Mouse (Mus musculus): ENCODE data around the gene Pde4d. TPM values are rescaled to one million over a fixed set of nuclear protein-coding genes. Genes with fewer than 3 reads are reported as not detected.
A peak's percentile ranks its signal among the peaks of the same experiment; 100 is the strongest.

Pde4d gene
- total RNA-seq, 2 experiments from 2014 or later, result 108 to 120 TPM

- intact Hi-C loops (cut with DNase I), result no loop called here
- DNase-seq (ENCODE audit: extremely low spot score in 1 of 2, low spot score in 2 of 2), result no peak
Measured at GRCm38 (mm10) chr13:108541488-108541887, 91.7 kb downstream of the Pde4d start.

DNA sequence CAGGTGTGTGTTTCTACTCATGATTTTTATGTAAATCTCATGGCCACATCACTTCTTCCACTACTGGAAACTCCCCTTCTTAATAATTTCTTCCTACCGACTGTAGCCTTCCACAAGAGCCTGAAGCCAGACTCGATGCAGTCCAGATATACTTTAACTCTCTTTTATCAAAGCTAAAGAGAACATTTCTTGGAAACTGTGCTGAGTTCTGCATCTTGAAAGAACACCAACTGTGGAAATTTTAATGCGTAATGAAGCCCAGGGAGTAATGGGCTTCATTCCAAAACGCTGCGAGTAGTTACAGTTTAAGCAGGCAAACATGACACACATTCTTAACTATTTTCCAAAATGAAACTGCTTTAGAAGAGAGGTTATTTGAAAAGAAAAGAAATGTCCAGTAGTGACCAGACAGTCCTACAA lies 92.6 kb downstream of the Pde4d start:
- DNase-seq (ENCODE audit: extremely low spot score in 1 of 2, low spot score in 2 of 2), result peak; percentile 30 to 53
- intact Hi-C loops (cut with DNase I), result no loop called here

DNA sequence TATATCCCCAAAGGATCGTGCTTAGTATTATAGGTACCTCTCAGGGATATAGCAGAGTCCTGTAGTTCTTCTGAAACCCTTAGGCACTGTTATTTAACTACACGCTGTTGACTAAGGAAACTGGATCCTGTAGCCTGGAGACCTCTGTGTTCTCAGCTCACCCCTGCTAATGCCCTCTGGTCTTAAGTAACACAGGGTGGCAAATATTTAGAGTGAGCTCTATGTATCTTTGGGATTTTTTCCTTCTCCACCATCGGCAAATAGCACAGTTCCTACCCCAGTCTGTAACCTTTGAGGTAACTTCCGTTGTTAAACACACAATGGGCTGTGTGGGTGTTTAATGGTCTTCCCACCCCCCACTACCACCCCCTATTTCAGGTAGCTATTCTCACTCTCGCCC lies 102.5 kb downstream of the Pde4d start:
- intact Hi-C loops (cut with DNase I), result no loop called here

DNA sequence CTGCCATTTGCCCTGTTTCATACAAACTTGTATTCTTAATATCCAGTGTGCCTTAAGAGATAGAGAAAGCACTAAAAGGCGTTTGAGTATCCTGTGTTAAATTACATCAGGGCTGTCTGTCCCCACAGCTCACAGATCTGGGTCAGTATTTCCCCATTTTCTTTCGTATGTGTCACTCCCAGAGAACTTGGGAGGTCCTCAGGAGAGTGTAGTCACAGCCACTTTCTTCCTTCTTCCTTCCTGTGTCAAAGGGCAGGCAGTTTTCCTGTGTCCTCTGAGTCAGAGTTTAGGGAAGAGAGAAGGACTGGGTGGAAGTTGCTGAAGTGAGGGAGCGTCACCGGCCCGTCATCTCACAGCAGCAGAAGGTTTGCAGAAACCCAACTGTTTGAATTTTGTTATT lies 103.2 kb downstream of the Pde4d start:
- DNase-seq (ENCODE audit: extremely low spot score in 1 of 2, low spot score in 2 of 2), result no peak
- intact Hi-C loops (cut with DNase I), result no loop called here

More for the DNA sequence above, 102.5 kb downstream of the Pde4d start:
- DNase-seq (ENCODE audit: extremely low spot score in 1 of 2, low spot score in 2 of 2), result no peak

- intact Hi-C loops (cut with DNase I), result no loop called here
- DNase-seq (ENCODE audit: extremely low spot score in 1 of 2, low spot score in 2 of 2), result no peak
Measured at GRCm38 (mm10) chr13:108554901-108555300, 105.2 kb downstream of the Pde4d start.

- intact Hi-C loops (cut with DNase I), result no loop called here
Measured at GRCm38 (mm10) chr13:108596938-108597337, 147.2 kb downstream of the Pde4d start.

DNA sequence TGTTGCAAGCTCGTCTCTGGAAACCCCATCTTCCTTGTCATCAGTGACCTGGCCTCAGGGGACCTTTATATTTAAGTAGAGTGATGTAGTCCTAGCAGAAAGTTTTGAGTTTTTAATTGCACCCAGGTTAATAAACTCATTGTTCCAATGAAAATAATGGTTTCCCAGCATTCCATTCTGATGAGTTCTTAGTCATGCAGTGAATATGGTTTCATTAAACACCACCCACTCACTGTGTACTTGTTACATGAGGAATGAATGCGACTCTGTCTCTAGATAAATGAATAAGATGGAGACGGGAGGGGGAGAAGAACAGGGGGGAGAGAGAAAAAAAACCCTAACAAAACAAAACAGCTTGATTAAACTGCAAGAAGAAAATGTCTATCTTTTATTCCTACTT lies 148.9 kb downstream of the Pde4d start:
- intact Hi-C loops (cut with DNase I), result no loop called here
- DNase-seq (ENCODE audit: extremely low spot score in 1 of 2, low spot score in 2 of 2), result no peak

More at GRCm38 (mm10) chr13:108596938-108597337, 147.2 kb downstream of the Pde4d start:
- no peak for DNase-seq (ENCODE audit: extremely low spot score in 1 of 2, low spot score in 2 of 2)

DNA sequence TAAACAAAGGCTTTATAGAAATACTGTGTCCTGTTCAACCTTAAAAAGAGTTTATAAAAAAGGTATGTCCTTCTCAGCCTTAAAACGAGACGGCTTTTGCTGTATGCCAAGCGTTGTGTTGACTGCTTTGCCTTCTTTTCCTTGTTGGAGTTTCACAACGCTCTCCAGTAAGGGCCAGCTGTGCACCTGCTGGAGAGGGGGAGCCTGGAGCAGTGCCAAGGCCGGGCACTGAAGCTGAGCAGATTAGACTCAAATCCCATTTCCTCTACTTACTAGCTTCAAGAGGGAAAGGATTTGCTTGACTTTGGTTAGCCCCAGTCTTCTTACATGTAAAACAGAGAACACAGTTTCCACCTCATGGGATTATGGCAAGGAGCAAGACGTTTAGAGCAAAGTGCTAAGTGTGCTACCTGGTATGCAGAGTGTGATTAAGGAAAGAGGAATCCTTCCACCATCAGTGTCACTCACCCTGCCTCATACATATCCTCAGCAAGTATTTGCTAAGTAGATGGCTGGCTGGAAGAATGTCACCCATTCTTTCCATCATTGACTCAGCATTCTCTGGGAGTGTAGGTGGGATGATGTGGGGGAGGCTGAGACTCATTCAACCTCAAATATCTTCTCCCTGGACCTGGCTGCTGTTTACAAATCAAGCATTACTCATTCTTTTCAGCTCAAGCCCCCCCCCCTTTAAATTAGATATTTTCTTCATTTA lies 149.6 kb downstream of the Pde4d start:
- DNase-seq (ENCODE audit: extremely low spot score in 1 of 2, low spot score in 2 of 2), result peak in 1 of 2 experiments; percentile 32
- intact Hi-C loops (cut with DNase I), result no loop called here

DNA sequence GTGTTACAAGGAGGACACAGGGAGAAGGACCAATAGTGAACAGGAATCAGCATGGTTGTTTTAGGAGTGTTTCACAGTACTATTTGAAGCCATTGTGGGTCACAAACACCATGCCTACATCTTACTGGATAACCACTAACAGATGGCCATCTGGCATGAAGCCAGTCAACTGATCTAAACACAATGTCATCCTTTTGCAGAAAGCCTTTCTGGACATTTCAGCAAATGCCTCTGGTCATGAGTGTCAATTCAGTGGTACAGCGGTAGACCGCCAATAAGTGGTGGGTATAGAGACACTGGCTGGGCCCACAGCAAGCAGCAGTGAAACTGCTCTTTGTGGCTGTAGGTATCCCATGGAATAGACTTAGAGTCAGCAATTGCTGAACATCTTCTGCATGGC lies 151.3 kb downstream of the Pde4d start:
- peak in 1 of 2 experiments; percentile 36 for DNase-seq (ENCODE audit: extremely low spot score in 1 of 2, low spot score in 2 of 2)
- intact Hi-C loops (cut with DNase I), result no loop called here

DNA sequence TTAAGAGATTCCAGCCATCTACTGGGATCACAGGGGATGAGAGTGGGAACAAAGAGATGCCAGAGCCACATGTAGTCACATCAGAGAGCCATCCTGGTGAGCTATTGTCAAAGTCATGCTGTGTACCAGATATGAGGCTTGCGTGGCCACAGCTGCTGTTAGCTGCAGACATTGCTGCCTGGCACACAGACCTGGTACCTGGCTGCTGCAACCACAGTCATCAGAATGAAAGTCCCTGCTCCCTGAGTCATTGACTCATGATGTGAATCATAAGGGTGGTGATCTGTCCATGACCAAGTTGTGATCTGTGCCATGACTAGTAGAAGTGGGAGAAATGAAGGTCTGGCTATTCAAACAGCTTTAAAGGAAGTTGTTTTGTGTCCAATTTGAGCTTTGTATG lies 153.8 kb downstream of the Pde4d start:
- intact Hi-C loops (cut with DNase I), result no loop called here
- no peak for DNase-seq (ENCODE audit: extremely low spot score in 1 of 2, low spot score in 2 of 2)

DNA sequence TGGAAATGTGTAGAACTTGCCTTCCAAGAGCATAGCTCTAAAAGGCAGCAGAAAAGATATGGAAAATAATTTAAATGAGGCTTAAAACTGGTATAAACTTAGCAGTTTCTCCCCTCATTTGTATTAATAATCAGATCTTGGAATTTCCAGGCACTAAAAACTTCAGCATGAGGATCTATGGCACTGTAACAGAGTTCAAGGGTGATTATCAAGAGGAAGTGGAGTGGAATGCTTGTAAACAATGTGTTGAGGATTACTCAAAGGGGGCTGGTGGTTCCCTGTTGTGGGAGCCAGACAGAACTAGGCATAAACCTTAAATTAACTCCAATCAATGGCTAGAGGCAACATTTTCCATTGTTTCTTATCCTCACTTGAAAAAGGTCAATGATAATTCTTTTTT lies 154.5 kb downstream of the Pde4d start:
- intact Hi-C loops (cut with DNase I), result no loop called here
- no peak for DNase-seq (ENCODE audit: extremely low spot score in 1 of 2, low spot score in 2 of 2)

DNA sequence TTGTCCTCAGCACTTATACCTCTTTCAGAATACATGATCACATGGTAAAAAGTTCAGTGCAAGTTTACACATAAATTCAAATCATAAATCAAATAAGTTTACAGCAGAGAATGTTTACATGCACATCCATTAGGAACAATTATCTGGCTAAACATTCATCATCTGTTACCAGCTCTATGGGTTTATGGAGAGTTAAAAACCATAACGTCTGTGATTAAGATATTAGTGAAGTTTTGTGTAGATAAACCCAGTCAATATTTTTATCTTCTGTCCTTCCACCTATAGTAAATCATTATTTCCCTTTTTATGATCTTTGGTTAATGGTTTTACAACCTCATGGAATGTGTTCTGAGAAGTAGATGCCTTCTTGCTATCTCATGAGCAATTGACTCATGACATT lies 168.5 kb downstream of the Pde4d start:
- DNase-seq (ENCODE audit: extremely low spot score in 1 of 2, low spot score in 2 of 2), result no peak
- intact Hi-C loops (cut with DNase I), result no loop called here

DNA sequence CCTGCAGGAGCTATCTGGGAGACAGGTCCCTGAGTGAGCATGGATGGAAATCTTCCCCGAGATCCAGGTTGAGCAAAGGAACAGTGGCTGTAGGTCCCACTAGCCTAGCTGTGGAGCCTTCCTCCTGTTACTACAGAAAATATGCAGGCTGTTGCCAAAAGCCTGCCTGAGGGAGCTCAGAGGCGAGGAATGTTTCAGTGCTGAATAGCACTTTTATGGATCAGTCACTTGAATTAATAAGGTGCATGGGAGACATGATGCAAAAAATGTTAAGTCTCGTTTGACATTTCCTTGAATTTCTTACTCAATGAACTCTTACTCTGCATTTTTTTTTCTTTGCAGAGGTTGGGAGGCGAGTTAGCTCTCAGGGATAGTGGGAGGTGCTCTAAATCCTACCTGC lies 172.9 kb downstream of the Pde4d start:
- DNase-seq (ENCODE audit: extremely low spot score in 1 of 2, low spot score in 2 of 2), result no peak
- intact Hi-C loops (cut with DNase I), result no loop called here

DNA sequence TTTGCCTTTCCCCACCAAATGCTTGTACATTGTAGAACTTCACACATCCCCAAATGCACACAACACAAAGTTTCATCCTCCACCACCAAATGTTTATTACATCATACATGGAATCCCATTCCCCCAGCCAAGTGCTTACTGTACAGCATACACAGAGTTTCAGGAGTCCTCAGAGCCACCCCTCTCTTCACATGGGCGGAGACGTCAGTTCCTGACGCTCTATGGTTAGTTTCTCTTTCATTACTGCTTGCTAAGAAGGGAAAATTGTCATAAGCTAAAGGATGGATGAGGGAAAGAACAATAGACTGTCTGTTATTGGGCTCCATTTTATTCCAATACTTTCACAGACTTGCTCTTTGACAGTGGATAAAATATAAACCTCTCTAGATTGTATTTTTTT lies 174.2 kb downstream of the Pde4d start:
- no peak for DNase-seq (ENCODE audit: extremely low spot score in 1 of 2, low spot score in 2 of 2)
- intact Hi-C loops (cut with DNase I), result no loop called here

GRCm38 (mm10) chr13:108626166-108626565 lies 176.4 kb downstream of the Pde4d start:
- DNase-seq (ENCODE audit: extremely low spot score in 1 of 2, low spot score in 2 of 2), result no peak
- intact Hi-C loops (cut with DNase I), result no loop called here

- no peak for DNase-seq (ENCODE audit: extremely low spot score in 1 of 2, low spot score in 2 of 2)
- intact Hi-C loops (cut with DNase I), result no loop called here
Measured at GRCm38 (mm10) chr13:108628501-108628900, 178.8 kb downstream of the Pde4d start.

DNA sequence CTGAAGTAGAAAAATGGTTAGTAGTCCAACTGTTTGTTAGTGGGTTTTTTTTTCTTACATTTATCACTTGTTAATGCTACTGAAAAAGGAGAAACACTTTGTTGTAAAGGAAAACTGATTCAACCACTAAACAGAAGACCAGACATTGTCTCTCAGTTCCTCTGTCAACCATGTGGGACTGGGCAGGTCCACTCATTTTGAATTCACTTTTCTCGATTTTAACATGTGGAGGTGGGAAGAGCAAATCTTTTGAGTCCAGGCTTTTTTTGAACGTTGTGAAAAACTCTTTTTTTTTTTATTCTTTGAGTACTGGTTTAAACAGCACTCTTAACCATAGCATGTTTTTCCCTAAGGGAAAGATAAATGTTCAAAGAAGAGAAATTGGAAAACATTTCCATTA lies 180.8 kb downstream of the Pde4d start:
- intact Hi-C loops (cut with DNase I), result loop anchor here (10.0 kb wide), 1 partner anchor 574 kb away; no protein-coding TSS in a partner anchor
- DNase-seq (ENCODE audit: extremely low spot score in 1 of 2, low spot score in 2 of 2), result no peak

DNA sequence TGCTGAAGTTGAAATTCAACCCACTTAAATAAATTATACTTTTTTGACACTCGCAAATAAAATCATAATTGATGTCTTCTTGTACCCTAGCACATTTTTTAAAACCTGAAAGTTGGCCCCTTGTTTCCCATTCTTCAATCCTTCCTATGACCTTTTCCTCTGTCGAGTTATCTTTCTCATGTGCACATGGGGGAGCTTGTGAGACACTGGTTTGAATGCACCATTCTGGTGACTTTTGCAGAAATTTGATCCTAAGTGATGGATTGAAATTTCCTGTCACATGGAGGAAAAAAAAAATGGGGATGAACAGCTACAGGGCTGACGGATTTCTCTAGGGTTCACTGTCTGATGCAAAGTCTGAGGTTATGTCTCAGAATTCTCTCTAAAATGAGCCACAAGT lies 181.5 kb downstream of the Pde4d start:
- no peak for DNase-seq (ENCODE audit: extremely low spot score in 1 of 2, low spot score in 2 of 2)
- intact Hi-C loops (cut with DNase I), result loop anchor here (10.0 kb wide), 1 partner anchor 574 kb away; no protein-coding TSS in a partner anchor

DNA sequence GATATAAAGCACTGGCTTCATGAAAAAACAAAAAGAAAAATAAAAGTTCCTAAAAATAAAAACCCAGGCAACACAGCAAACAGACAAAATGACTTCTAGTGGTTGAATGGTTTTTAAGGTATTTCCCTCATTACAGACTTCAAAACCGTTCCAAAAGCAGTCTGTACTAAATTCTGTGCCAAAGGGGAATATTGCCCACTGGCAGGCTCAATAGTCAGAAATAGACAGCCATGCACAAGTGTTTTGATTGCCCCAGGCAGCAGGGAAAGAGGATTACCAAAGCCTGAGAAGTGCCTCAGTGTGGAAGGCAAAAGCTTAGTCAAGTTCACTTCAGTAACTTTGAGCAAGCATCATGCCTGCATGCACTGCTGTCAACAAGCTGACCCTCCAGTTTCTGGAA lies 186.8 kb downstream of the Pde4d start:
- intact Hi-C loops (cut with DNase I), result loop anchor here (10.0 kb wide), 1 partner anchor 568 kb away; no protein-coding TSS in a partner anchor
- no peak for DNase-seq (ENCODE audit: extremely low spot score in 1 of 2, low spot score in 2 of 2)

DNA sequence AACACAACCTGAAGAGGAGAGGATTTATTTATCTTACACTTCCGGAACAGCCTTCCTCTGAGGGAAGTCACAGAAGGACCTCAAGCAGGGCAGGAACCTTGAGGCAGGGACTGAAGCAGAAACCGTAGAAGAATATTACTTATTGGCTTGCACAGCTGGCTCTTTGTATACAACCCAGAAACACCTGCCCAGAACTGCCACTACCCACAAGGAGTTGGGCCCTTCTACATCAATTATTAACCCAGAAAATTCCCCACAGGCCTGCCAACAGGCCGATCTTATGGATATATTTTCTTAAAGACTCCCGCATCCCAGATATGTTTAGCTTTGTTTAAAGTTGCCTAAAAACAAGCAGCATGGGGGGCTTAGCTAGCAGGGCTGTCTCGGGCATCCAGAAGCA lies 192.5 kb downstream of the Pde4d start:
- intact Hi-C loops (cut with DNase I), result loop anchor here (10.0 kb wide), 1 partner anchor 473 kb away; no protein-coding TSS in a partner anchor
- no peak for DNase-seq (ENCODE audit: extremely low spot score in 1 of 2, low spot score in 2 of 2)

DNA sequence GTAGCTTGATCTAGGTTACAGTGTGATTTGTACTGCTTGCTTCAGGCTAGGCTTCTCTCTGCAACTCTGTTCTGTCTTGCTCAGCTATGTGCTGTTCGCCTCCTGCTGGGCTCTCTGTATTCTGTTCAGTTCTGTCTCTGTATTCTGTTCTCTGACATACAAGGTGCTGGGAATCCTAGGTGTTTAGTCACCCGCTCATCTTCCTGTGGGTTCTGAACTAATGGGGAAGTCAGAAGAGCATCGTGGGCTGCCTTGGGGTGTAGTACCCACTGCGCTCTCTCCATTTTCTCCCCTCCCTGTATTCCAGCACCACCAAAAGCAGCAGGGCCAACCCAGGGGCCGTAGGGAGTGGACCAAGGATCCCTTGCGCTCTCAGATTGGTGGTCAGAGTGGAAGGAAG lies 197.1 kb downstream of the Pde4d start:
- intact Hi-C loops (cut with DNase I), result loop anchor here (10.0 kb wide), 1 partner anchor 468 kb away; no protein-coding TSS in a partner anchor
- DNase-seq (ENCODE audit: extremely low spot score in 1 of 2, low spot score in 2 of 2), result no peak

Data from left cerebral cortex, postnatal 10 days (tissue).